Comparison of ENCODE assay signal across 16 mouse cellular contexts in genomic region chr16:13353927-13354326, GRCm38 (mm10).
DNase-seq lines count a peak whose midpoint lies in the region; ATAC-seq and TF ChIP-seq lines count a peak whose summit lies in the region.
"Had no signal": no experiment of that assay in that cellular context is flagged by ENCODE, and none has a peak within 500 bp of the region (broad histone marks: within the 10 kb centered on the region; RNA-seq: fewer than 3 reads in every experiment).

No protein-coding gene starts in this region.

- no peaks in the 10 kb centered on the region for H3K27me3 ChIP-seq in embryonic facial prominence, embryonic 11.5 days (ENCODE audit: control insufficient read depth, insufficient read depth, low read length)
- H3K27me3 ChIP-seq in embryonic facial prominence, embryonic 10.5 days (replicated peaks; ENCODE audit: low read depth, poor library complexity, severe bottlenecking) = no peaks in the 10 kb centered on the region
- H3K27me3 ChIP-seq: lung, embryonic 15.5 days; stomach, embryonic 15.5 days had no signal

- intact Hi-C loops in left cerebral cortex, adult 2 months (cut with DNase I) = no loop called here
- intact Hi-C loops in left cerebral cortex, postnatal 14 days (cut with DNase I) = no loop called here
- intact Hi-C loops in left cerebral cortex, postnatal 36 days (cut with DNase I) = no loop called here

- H3K27ac ChIP-seq in embryonic facial prominence, embryonic 11.5 days (replicated peaks; ENCODE audit: low read depth, low read length) = no peak overlapping the region
- no peak overlapping the region for H3K27ac ChIP-seq in embryonic facial prominence, embryonic 10.5 days (replicated peaks)
- peak overlapping the region; percentile 42 for H3K27ac ChIP-seq in left cerebral cortex, adult 2 months
- H3K27ac ChIP-seq: limb, embryonic 12.5 days; lung, embryonic 15.5 days had no signal

- no peak overlapping the region for H3K9ac ChIP-seq in embryonic facial prominence, embryonic 11.5 days (replicated peaks; ENCODE audit: low read length)
- H3K9ac ChIP-seq: limb, embryonic 12.5 days; lung, embryonic 15.5 days; stomach, embryonic 15.5 days had no signal

- H3K4me3 ChIP-seq in embryonic facial prominence, embryonic 11.5 days (ENCODE audit: low read depth, low read length) = no peak overlapping the region
- H3K4me3 ChIP-seq in embryonic facial prominence, embryonic 10.5 days = no peak overlapping the region
- no peak overlapping the region for H3K4me3 ChIP-seq in left cerebral cortex, adult 2 months
- H3K4me3 ChIP-seq: forebrain, embryonic 10.5 days; limb, embryonic 12.5 days; lung, embryonic 15.5 days; stomach, embryonic 15.5 days had no signal

- no peak overlapping the region for H3K4me2 ChIP-seq in embryonic facial prominence, embryonic 11.5 days (ENCODE audit: low read depth, low read length)
- H3K4me2 ChIP-seq: limb, embryonic 12.5 days; lung, embryonic 15.5 days; stomach, embryonic 15.5 days had no signal

- H3K9me3 ChIP-seq in embryonic facial prominence, embryonic 11.5 days (replicated peaks; ENCODE audit: control insufficient read depth, low read length) = no peaks in the 10 kb centered on the region
- no peaks in the 10 kb centered on the region for H3K9me3 ChIP-seq in embryonic facial prominence, embryonic 10.5 days
- H3K9me3 ChIP-seq: forebrain, embryonic 10.5 days; G1E; limb, embryonic 12.5 days; lung, embryonic 15.5 days; stomach, embryonic 15.5 days had no signal

- ATAC-seq in embryonic facial prominence, embryonic 11.5 days (replicated peaks; ENCODE audit: insufficient number of reproducible peaks, low FRiP score, low TSS enrichment, low read depth) = no peak
- ATAC-seq: activated CD4-positive, CD25-positive, alpha-beta regulatory T cell, adult 4 months had no signal

- H3K36me3 ChIP-seq in embryonic facial prominence, embryonic 11.5 days (replicated peaks; ENCODE audit: control insufficient read depth, insufficient read depth, low read depth, low read length) = no peaks in the 10 kb centered on the region
- H3K36me3 ChIP-seq in embryonic facial prominence, embryonic 10.5 days (replicated peaks) = no peaks in the 10 kb centered on the region
- H3K36me3 ChIP-seq: forebrain, embryonic 10.5 days; G1E; limb, embryonic 12.5 days; lung, embryonic 15.5 days; stomach, embryonic 15.5 days had no signal

- no peak for TF ChIP-seq CTCF in left cerebral cortex, adult 2 months (IDR thresholded peaks at IDR 0.05)

- H3K4me1 ChIP-seq in embryonic facial prominence, embryonic 11.5 days (ENCODE audit: control insufficient read depth, insufficient read depth, low read length) = no peaks in the 10 kb centered on the region
- peaks cover 27% of the 10 kb centered on the region for H3K4me1 ChIP-seq in embryonic facial prominence, embryonic 10.5 days

- 60% methylated on average over 4 of the region's 4 CpGs for WGBS in embryonic facial prominence, embryonic 11.5 days
- WGBS in embryonic facial prominence, embryonic 10.5 days = 63% methylated on average over 4 of the region's 4 CpGs

- DNase-seq in embryonic facial prominence, embryonic 11.5 days (ENCODE audit: low spot score) = peak; percentile 45
- no peak for DNase-seq in embryonic facial prominence, embryonic 10.5 days (ENCODE audit: low spot score)
- no peak for DNase-seq in left cerebral cortex, adult 2 months (ENCODE audit: extremely low spot score in 1 of 2, low spot score in 2 of 2)
- DNase-seq in left cerebral cortex, adult 11 months (ENCODE audit: low spot score) = no peak
- peak; percentile 79 for DNase-seq in Muller cell, postnatal 12 days (ENCODE audit: inconsistent ontology term)
- DNase-seq in mesoderm, embryonic 11.5 days (ENCODE audit: low read depth, low spot score) = peak; percentile 26
- no peak for DNase-seq in left cerebral cortex, postnatal 14 days (ENCODE audit: low spot score in 2 of 2)
- DNase-seq in left cerebral cortex, postnatal 36 days (ENCODE audit: low spot score in 2 of 2) = no peak
- DNase-seq: kidney, postnatal 10 days; thymus, postnatal 36 days had no signal

Comparison
In these comparisons a context has a peak if more than half of its experiments do, and no peak if none do; other contexts are left out.
1. DNase-seq: peak in embryonic facial prominence, embryonic 11.5 days (single experiment), Muller cell, postnatal 12 days (single experiment) and mesoderm, embryonic 11.5 days (single experiment); none in embryonic facial prominence, embryonic 10.5 days (single experiment), left cerebral cortex, adult 2 months (0 of 2), left cerebral cortex, adult 11 months (single experiment), left cerebral cortex, postnatal 14 days (0 of 2) and left cerebral cortex, postnatal 36 days (0 of 2).